Mouse (Mus musculus): ENCODE measurements at regions not wholly inside any gene's neighbourhood (a gene's known extent, or its start where the extent isn't known, plus 50 kb on each side); places are given as distances from the start of the nearest gene placed in this dataset.

DNA sequence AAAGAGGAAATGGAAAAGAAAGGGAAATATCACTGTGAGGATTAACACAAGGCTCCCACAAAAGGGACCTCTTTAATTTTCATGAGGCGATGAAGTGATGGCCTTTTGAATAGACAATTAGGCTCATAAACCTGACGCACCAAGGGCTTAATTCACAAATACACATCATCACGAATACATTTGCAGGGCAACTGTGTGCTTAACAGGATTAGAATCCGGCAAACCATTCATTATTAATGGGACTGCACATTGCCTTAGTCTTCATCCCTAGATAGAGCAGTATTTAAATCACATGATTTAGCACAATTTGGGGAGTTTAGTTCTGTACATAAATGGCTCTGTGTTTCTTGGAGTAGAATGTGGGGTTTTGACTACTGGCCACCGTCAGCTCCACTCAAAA lies 228.4 kb upstream of the Arid1b start:
- TF ChIP-seq CTCF (IDR thresholded peaks at IDR 0.05; ENCODE audit: borderline replicate concordance, insufficient read depth, low read depth, low read length) = no peak
- no peak for TF ChIP-seq POLR2A (IDR thresholded peaks at IDR 0.05; ENCODE audit: borderline replicate concordance, insufficient read depth, low read length)

All from cerebellum, adult 2 months (tissue).